Mouse (Mus musculus) cerebellum, adult 18-20 months (tissue): ENCODE results near the gene Nell2.
A peak's percentile ranks its signal among the peaks of the same experiment; 100 is the strongest.

Experiments
- DNase-seq, 2 experiments: peaks; one replicate each; pipeline ENCODE4 v3.0.0; 2021

Nell2 gene

DNA sequence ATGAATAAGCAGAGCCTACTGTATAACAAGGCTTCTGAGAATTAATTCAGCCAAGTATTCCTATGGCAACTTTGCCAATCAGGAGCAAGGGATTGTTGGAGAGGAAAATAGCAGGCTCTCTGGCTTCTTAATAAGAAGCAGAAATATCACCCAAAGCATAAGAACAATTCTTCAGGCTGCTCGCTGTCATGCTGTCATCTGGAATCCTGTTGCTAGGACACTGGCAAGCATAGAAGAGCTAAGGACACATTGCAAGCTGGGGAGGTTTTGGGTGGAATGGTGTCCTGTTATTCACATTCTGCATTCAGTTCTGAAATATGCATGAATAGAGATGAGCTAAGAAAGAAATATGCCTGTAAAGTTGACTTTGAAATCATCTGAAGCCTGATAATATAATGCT lies 459.6 kb downstream of the Nell2 start:
- no peak for DNase-seq

DNA sequence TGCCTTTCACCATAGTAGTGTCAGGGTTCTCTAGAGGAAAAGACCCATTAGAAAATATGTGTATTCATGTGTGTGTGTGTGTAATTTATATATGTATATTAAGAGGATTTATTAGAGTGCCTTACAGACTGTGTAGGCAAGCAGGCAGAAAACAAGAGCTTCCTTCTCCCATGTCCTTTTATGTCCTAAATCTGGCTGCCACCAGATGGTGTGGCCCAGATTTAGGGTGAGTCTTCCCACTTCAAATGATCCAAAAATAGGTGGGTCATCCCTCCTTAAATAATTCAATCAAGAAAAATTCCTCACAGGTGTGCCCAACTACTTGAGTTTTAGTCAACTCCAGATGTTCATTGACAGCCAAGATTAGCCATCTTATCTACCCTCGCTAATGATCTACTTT lies 460.3 kb downstream of the Nell2 start:
- peak; percentile 43 to 53 for DNase-seq

DNA sequence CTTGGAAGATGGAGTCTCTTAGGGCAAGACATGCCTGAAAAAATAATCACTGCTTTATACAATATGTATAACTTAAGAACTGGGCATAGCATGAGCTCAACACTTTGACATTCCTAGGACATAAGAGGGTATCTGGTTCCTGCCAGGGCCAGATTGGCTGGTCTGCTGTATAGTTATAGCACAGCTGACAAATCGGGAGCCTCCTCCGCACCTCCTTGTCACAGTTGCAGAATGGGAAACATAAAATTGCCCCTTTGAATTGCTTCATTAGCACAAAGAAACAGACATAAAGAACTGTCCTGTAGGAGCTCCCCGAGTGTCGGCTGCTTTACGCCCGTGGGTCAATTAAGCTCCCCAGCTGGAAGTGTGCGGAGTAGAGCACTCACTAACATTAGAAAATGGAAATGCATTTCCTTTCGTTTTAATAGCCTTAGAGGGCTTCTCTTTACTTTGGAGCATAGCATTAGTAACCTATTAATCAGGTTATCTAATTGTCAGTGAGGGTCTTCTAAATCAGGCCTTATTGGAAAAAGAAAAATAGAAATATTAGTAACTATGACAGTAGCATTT lies 473.2 kb downstream of the Nell2 start:
- DNase-seq = no peak

- DNase-seq = peak; percentile 63 to 65
These were observed 479.1 kb downstream of the Nell2 start for GRCm38 (mm10) chr15:95049171-95049729.

GRCm38 (mm10) chr15:95047486-95047885 lies 480.9 kb downstream of the Nell2 start:
- peak; percentile 37 to 43 for DNase-seq

GRCm38 (mm10) chr15:95044011-95044410 lies 484.3 kb downstream of the Nell2 start:
- DNase-seq = peak; percentile 85 to 93

GRCm38 (mm10) chr15:95042437-95042836 lies 485.9 kb downstream of the Nell2 start:
- DNase-seq = no peak

DNA sequence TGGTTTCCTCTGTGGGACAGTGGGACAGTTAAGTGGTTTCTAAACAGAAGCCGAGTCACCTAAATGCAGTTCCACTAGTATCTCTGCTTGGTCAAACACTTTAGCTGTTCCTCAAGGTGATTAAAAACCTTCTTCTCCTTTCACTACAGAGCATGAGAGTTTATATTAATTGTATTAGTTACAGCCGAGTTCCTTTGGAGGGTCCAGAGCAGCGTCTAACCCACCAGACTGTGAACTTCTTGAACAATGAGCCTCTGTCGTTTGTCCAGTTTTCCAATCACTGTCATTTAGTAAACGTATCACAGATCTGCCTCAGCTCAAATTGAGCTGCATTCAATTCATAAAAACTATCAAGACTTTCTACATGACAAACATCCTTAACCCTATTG lies 498.9 kb downstream of the Nell2 start:
- no peak for DNase-seq

- DNase-seq = no peak
These were observed 499.4 kb downstream of the Nell2 start for GRCm38 (mm10) chr15:95028862-95029486.
